Mouse (Mus musculus): Measurements from ENCODE around the gene Gm1123.

- no peak for TF ChIP-seq TAL1 (conservative IDR thresholded peaks at IDR 0.05; ENCODE audit: low read depth, low read length)
- no peak for TF ChIP-seq CTCF (IDR thresholded peaks at IDR 0.05; ENCODE audit: low read depth, low read length)
Observed at GRCm38 (mm10) chr9:98985800-98986475, 49.6 kb downstream of the Gm1123 start, which contains the start of gene Faim.
